Mouse (Mus musculus): Measurements from ENCODE around the gene Dnm1. TPM values are rescaled to one million over a fixed set of nuclear protein-coding genes. Genes with fewer than 3 reads are reported as not detected.

Dnm1 gene
- polyA plus RNA-seq, 1 experiment from 2014 or later: 10.1 TPM

- WGBS (ENCODE audit: insufficient replicate concordance): 71% methylated on average over 3 of the region's 3 CpGs
- Histone ChIP-seq H3K4me3 (ENCODE audit: low read depth, low read length) (no peak overlapping the region), H3K27me3 (ENCODE audit: control insufficient read depth, insufficient read depth, low read length) (peaks cover under 1% of the 10 kb centered on the region; the same call in 1 of the 2 replicates), H3K36me3 (ENCODE audit: control insufficient read depth, insufficient read depth, low read length) (no peaks in the 10 kb centered on the region), H3K27ac (ENCODE audit: low read depth, low read length) (no peak overlapping the region), H3K9ac (ENCODE audit: low read depth, low read length) (no peak overlapping the region), H3K4me1 (ENCODE audit: control insufficient read depth, insufficient read depth, low read length) (peaks cover 16% of the 10 kb centered on the region), H3K9me3 (replicated peaks; ENCODE audit: control insufficient read depth, low read length) (no peaks in the 10 kb centered on the region), H3K4me2 (no peak overlapping the region)
- ATAC-seq (replicated peaks; ENCODE audit: insufficient number of reproducible peaks, low FRiP score, low TSS enrichment): no peak
Observed at GRCm38 (mm10) chr2:32357710-32358109, 4.6 kb upstream of the Dnm1 start.

GRCm38 (mm10) chr2:32356216-32356615 lies 3.1 kb upstream of the Dnm1 start:
- no peak overlapping the region for H3K4me2 ChIP-seq
- H3K4me3 ChIP-seq (ENCODE audit: low read depth, low read length): no peak overlapping the region
- H3K27ac ChIP-seq (ENCODE audit: low read depth, low read length): no peak overlapping the region
- peaks cover 14% of the 10 kb centered on the region; the same call in 1 of the 2 replicates for H3K27me3 ChIP-seq (ENCODE audit: control insufficient read depth, insufficient read depth, low read length)
- peaks cover 24% of the 10 kb centered on the region for H3K4me1 ChIP-seq (ENCODE audit: control insufficient read depth, insufficient read depth, low read length)
- no peak for ATAC-seq (replicated peaks; ENCODE audit: insufficient number of reproducible peaks, low FRiP score, low TSS enrichment)
- H3K36me3 ChIP-seq (ENCODE audit: control insufficient read depth, insufficient read depth, low read length): no peaks in the 10 kb centered on the region
- WGBS (ENCODE audit: insufficient replicate concordance): 65% methylated on average over 10 of the region's 10 CpGs
- no peak overlapping the region for H3K9ac ChIP-seq (ENCODE audit: low read depth, low read length)
- H3K9me3 ChIP-seq (replicated peaks; ENCODE audit: control insufficient read depth, low read length): no peaks in the 10 kb centered on the region

GRCm38 (mm10) chr2:32354336-32354895 lies 1.3 kb upstream of the Dnm1 start:
- no peak overlapping the region for H3K4me3 ChIP-seq (ENCODE audit: low read depth, low read length)
- peaks cover 21% of the 10 kb centered on the region for H3K27me3 ChIP-seq (ENCODE audit: control insufficient read depth, insufficient read depth, low read length)
- 77% methylated on average over 3 of the region's 3 CpGs for WGBS (ENCODE audit: insufficient replicate concordance)

GRCm38 (mm10) chr2:32353836-32354235 lies 698 bp upstream of the Dnm1 start:
- no peak overlapping the region for H3K27ac ChIP-seq (ENCODE audit: low read depth, low read length)
- peak overlapping the region; percentile 99; the same call in 1 of the 2 replicates for H3K4me2 ChIP-seq
- H3K4me3 ChIP-seq (ENCODE audit: low read depth, low read length): no peak overlapping the region
- no peak for ATAC-seq (replicated peaks; ENCODE audit: insufficient number of reproducible peaks, low FRiP score, low TSS enrichment)
- H3K9me3 ChIP-seq (replicated peaks; ENCODE audit: control insufficient read depth, low read length): no peaks in the 10 kb centered on the region
- peaks cover 24% of the 10 kb centered on the region for H3K4me1 ChIP-seq (ENCODE audit: control insufficient read depth, insufficient read depth, low read length)
- WGBS (ENCODE audit: insufficient replicate concordance): 48% methylated on average over 6 of the region's 6 CpGs
- H3K9ac ChIP-seq (ENCODE audit: low read depth, low read length): no peak overlapping the region
- no peaks in the 10 kb centered on the region for H3K36me3 ChIP-seq (ENCODE audit: control insufficient read depth, insufficient read depth, low read length)
- H3K27me3 ChIP-seq (ENCODE audit: control insufficient read depth, insufficient read depth, low read length): peaks cover 21% of the 10 kb centered on the region

More at GRCm38 (mm10) chr2:32354336-32354895, 1.3 kb upstream of the Dnm1 start:
- no peaks in the 10 kb centered on the region for H3K36me3 ChIP-seq (ENCODE audit: control insufficient read depth, insufficient read depth, low read length)
- H3K9me3 ChIP-seq (replicated peaks; ENCODE audit: control insufficient read depth, low read length): no peaks in the 10 kb centered on the region
- H3K9ac ChIP-seq (ENCODE audit: low read depth, low read length): no peak overlapping the region
- no peak overlapping the region for H3K27ac ChIP-seq (ENCODE audit: low read depth, low read length)
- ATAC-seq (replicated peaks; ENCODE audit: insufficient number of reproducible peaks, low FRiP score, low TSS enrichment): no peak
- H3K4me1 ChIP-seq (ENCODE audit: control insufficient read depth, insufficient read depth, low read length): peaks cover 24% of the 10 kb centered on the region
- H3K4me2 ChIP-seq: no peak overlapping the region

- Histone ChIP-seq H3K36me3 (ENCODE audit: control insufficient read depth, insufficient read depth, low read length) (no peaks in the 10 kb centered on the region), H3K9ac (ENCODE audit: low read depth, low read length) (peak within 1 kb of the TSS; percentile 62)
- ATAC-seq (replicated peaks; ENCODE audit: insufficient number of reproducible peaks, low FRiP score, low TSS enrichment): 0 out of 2 replicates have a peak, but pooled peaks have one; percentile 3
Observed at GRCm38 (mm10) chr2:32352151-32353006, 759 bp downstream of the Dnm1 start, which contains the start of gene Ciz1. Gene Ciz1, plus strand, starts transcription at chr2:32352327.

GRCm38 (mm10) chr2:32351471-32351961 lies 1.6 kb downstream of the Dnm1 start:
- H3K4me1 ChIP-seq (ENCODE audit: control insufficient read depth, insufficient read depth, low read length): peaks cover 24% of the 10 kb centered on the region
- H3K27me3 ChIP-seq (ENCODE audit: control insufficient read depth, insufficient read depth, low read length): peaks cover 21% of the 10 kb centered on the region
- peak overlapping the region; percentile 99 for H3K4me2 ChIP-seq
- no peak overlapping the region for H3K27ac ChIP-seq (ENCODE audit: low read depth, low read length)
- no peaks in the 10 kb centered on the region for H3K36me3 ChIP-seq (ENCODE audit: control insufficient read depth, insufficient read depth, low read length)
- no peak overlapping the region for H3K4me3 ChIP-seq (ENCODE audit: low read depth, low read length)
- no peak for ATAC-seq (replicated peaks; ENCODE audit: insufficient number of reproducible peaks, low FRiP score, low TSS enrichment)
- no peaks in the 10 kb centered on the region for H3K9me3 ChIP-seq (replicated peaks; ENCODE audit: control insufficient read depth, low read length)
- H3K9ac ChIP-seq (ENCODE audit: low read depth, low read length): no peak overlapping the region
- WGBS (ENCODE audit: insufficient replicate concordance): 51% methylated on average over 9 of the region's 9 CpGs

More at GRCm38 (mm10) chr2:32352151-32353006, 759 bp downstream of the Dnm1 start, which contains the start of gene Ciz1:
- peaks cover 24% of the 10 kb centered on the region for H3K4me1 ChIP-seq (ENCODE audit: control insufficient read depth, insufficient read depth, low read length)
- H3K27me3 ChIP-seq (ENCODE audit: control insufficient read depth, insufficient read depth, low read length): peaks cover 21% of the 10 kb centered on the region
- 2% methylated on average over 42 of the region's 52 CpGs for WGBS (ENCODE audit: insufficient replicate concordance)
- no peaks in the 10 kb centered on the region for H3K9me3 ChIP-seq (replicated peaks; ENCODE audit: control insufficient read depth, low read length)
- peak within 1 kb of the TSS; percentile 60 for H3K4me3 ChIP-seq (ENCODE audit: low read depth, low read length)
- no peak within 1 kb of the TSS for H3K27ac ChIP-seq (ENCODE audit: low read depth, low read length)
- peak within 1 kb of the TSS; percentile 99 for H3K4me2 ChIP-seq

- Histone ChIP-seq H3K9ac (ENCODE audit: low read depth, low read length) (no peak overlapping the region), H3K4me1 (ENCODE audit: control insufficient read depth, insufficient read depth, low read length) (peaks cover 24% of the 10 kb centered on the region), H3K27me3 (ENCODE audit: control insufficient read depth, insufficient read depth, low read length) (peaks cover 21% of the 10 kb centered on the region), H3K36me3 (ENCODE audit: control insufficient read depth, insufficient read depth, low read length) (no peaks in the 10 kb centered on the region), H3K4me2 (no peak overlapping the region), H3K9me3 (replicated peaks; ENCODE audit: control insufficient read depth, low read length) (no peaks in the 10 kb centered on the region), H3K27ac (ENCODE audit: low read depth, low read length) (no peak overlapping the region), H3K4me3 (ENCODE audit: low read depth, low read length) (no peak overlapping the region)
- no peak for ATAC-seq (replicated peaks; ENCODE audit: insufficient number of reproducible peaks, low FRiP score, low TSS enrichment)
- 50% methylated on average over 13 of the region's 13 CpGs for WGBS (ENCODE audit: insufficient replicate concordance)
Observed at GRCm38 (mm10) chr2:32350471-32351051, 2.6 kb downstream of the Dnm1 start.

- peaks cover 21% of the 10 kb centered on the region for H3K27me3 ChIP-seq (ENCODE audit: control insufficient read depth, insufficient read depth, low read length)
- 55% methylated on average over 8 of the region's 8 CpGs for WGBS (ENCODE audit: insufficient replicate concordance)
- H3K4me3 ChIP-seq (ENCODE audit: low read depth, low read length): no peak overlapping the region
Observed at GRCm38 (mm10) chr2:32349625-32350255, 3.4 kb downstream of the Dnm1 start.

More at GRCm38 (mm10) chr2:32349625-32350255, 3.4 kb downstream of the Dnm1 start:
- Histone ChIP-seq H3K4me2 (no peak overlapping the region), H3K9me3 (replicated peaks; ENCODE audit: control insufficient read depth, low read length) (no peaks in the 10 kb centered on the region), H3K9ac (ENCODE audit: low read depth, low read length) (no peak overlapping the region), H3K36me3 (ENCODE audit: control insufficient read depth, insufficient read depth, low read length) (no peaks in the 10 kb centered on the region), H3K4me1 (ENCODE audit: control insufficient read depth, insufficient read depth, low read length) (peaks cover 22% of the 10 kb centered on the region), H3K27ac (ENCODE audit: low read depth, low read length) (no peak overlapping the region)
- ATAC-seq (replicated peaks; ENCODE audit: insufficient number of reproducible peaks, low FRiP score, low TSS enrichment): no peak

Data from heart, embryonic 11.5 days (tissue).